Mouse (Mus musculus) bone marrow, adult 2 months (tissue): ENCODE results near the gene Bcl2l12.

Experiments
- CTCF ChIP-seq: fragments of 200-500 bp; IDR thresholded peaks from 2 replicates; pipeline ENCODE4 v1.5.1; 2011; ENCODE audit warnings: low read length, control low read depth; ENCODE audit not compliant: control insufficient read depth, insufficient read depth
- POLR2A ChIP-seq: fragments of 200-500 bp; IDR thresholded peaks from 2 replicates; pipeline ENCODE4 v1.6.1; 2011; ENCODE audit warnings: low read depth, mild to moderate bottlenecking, control low read depth, low read length, borderline replicate concordance; ENCODE audit not compliant: control insufficient read depth

DNA sequence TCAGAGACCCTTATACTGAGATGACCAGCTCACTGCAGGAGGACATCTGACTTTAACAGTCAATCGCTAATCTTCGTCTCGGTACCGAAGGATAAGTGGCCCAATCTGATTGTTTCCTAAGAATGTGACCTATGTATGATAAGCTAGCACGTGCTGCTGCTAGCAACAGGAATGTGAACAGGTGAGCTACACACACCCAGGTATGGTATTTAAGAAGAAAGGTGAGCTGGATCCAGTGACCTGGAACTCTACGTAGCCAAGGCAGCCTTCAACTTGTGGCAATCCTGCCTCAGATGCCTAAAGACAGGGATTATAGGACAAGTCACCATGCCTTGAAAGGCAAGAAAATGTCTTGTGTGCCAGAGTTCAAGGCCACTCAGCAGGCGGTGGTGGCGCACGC, 39.9 kb upstream of the Bcl2l12 start:
- TF ChIP-seq CTCF: no peak
- TF ChIP-seq POLR2A: no peak
